Mouse (Mus musculus) E14TG2a.4 (cell line): ENCODE measurements around the gene Hist1h1t.

Experiments
- CTCF ChIP-seq: conservative IDR thresholded peaks from 2 replicates; pipeline ENCODE4 v1.5.1; 2014; ENCODE audit warnings: low read length
- NANOG ChIP-seq: IDR thresholded peaks from 2 replicates; pipeline ENCODE4 v1.6.1; 2014; ENCODE audit warnings: borderline replicate concordance, low read length, mixed read lengths
- POU5F1 ChIP-seq: IDR thresholded peaks from 2 replicates; pipeline ENCODE4 v1.6.1; 2014; ENCODE audit warnings: low read length, borderline replicate concordance

DNA sequence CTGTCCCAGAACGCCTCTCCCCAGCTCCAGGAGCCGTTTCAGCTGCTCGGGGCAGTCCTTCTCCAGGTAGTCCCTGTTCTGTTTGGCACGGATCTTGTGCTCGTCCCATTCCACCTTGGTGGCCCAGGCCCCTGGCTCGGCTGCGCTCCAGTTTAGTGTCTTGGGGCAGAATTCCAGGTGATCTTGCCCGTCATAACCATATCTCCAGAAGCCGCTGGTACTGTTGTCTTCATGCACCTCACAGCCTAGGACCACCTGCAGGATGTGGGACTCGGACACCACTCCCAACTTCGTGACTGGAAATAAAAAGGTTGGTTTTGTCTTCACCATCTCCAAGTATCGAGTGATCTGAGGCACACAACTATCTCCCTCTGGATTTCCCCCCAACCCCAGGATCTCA lies 11.2 kb downstream of the Hist1h1t start:
- no peak for TF ChIP-seq CTCF
- no peak for TF ChIP-seq NANOG
- no peak for TF ChIP-seq POU5F1
